Mouse (Mus musculus) left cerebral cortex, postnatal 4 days (tissue): ENCODE results near the gene Focad. TPM values are rescaled to one million over a fixed set of nuclear protein-coding genes. Genes with fewer than 3 reads are reported as not detected.
A peak's percentile ranks its signal among the peaks of the same experiment; 100 is the strongest.

Experiments used
- DNase-seq: peaks from one replicate; pipeline ENCODE4 v3.0.0-alpha.2; 2022
- intact Hi-C: fragments of 180-260 bp; cut with DNase I; formaldehyde crosslinking; loops from one replicate; pipeline ENCODE4 v1.15.1; 2025
- total RNA-seq, 2 experiments: library from RNA; stranded (reverse); gene quantifications; 2 replicates each; pipeline ENCODE4 v1.2.3; 2021

Focad gene
- total RNA-seq, 2 experiments from 2014 or later: 35.6 to 41.1 TPM

- DNase-seq: peak; percentile 25
- intact Hi-C loops: no loop called here
Measured at GRCm38 (mm10) chr4:88155490-88156160, 61.2 kb downstream of the Focad start.

- intact Hi-C loops: no loop called here
Measured at GRCm38 (mm10) chr4:88156961-88157360, 62.5 kb downstream of the Focad start.

GRCm38 (mm10) chr4:88157644-88158043 lies 63.2 kb downstream of the Focad start:
- intact Hi-C loops: no loop called here
- peak; percentile 11 for DNase-seq

More at GRCm38 (mm10) chr4:88156961-88157360, 62.5 kb downstream of the Focad start:
- no peak for DNase-seq

GRCm38 (mm10) chr4:88159256-88159655 lies 64.8 kb downstream of the Focad start:
- intact Hi-C loops: no loop called here
- DNase-seq: no peak

GRCm38 (mm10) chr4:88159700-88160099 lies 65.3 kb downstream of the Focad start:
- DNase-seq: no peak

GRCm38 (mm10) chr4:88163511-88164247 lies 69.2 kb downstream of the Focad start:
- intact Hi-C loops: no loop called here
- DNase-seq: no peak

More at GRCm38 (mm10) chr4:88159700-88160099, 65.3 kb downstream of the Focad start:
- intact Hi-C loops: no loop called here

- no peak for DNase-seq
- intact Hi-C loops: no loop called here
Measured at GRCm38 (mm10) chr4:88167008-88167862, 72.8 kb downstream of the Focad start.

GRCm38 (mm10) chr4:88175058-88175974 lies 80.9 kb downstream of the Focad start:
- intact Hi-C loops: no loop called here

GRCm38 (mm10) chr4:88179296-88179695 lies 84.9 kb downstream of the Focad start:
- intact Hi-C loops: no loop called here
- DNase-seq: no peak

More at GRCm38 (mm10) chr4:88175058-88175974, 80.9 kb downstream of the Focad start:
- no peak for DNase-seq

- intact Hi-C loops: no loop called here
- DNase-seq: no peak
Measured at GRCm38 (mm10) chr4:88184293-88184692, 89.9 kb downstream of the Focad start.

- intact Hi-C loops: no loop called here
- no peak for DNase-seq
Measured at GRCm38 (mm10) chr4:88185872-88186426, 91.5 kb downstream of the Focad start.

GRCm38 (mm10) chr4:88187649-88188048 lies 93.2 kb downstream of the Focad start:
- no peak for DNase-seq
- intact Hi-C loops: no loop called here

- intact Hi-C loops: no loop called here
- no peak for DNase-seq
Measured at GRCm38 (mm10) chr4:88189495-88189894, 95.1 kb downstream of the Focad start.

GRCm38 (mm10) chr4:88194256-88194655 lies 99.8 kb downstream of the Focad start:
- intact Hi-C loops: no loop called here
- DNase-seq: peak; percentile 45

GRCm38 (mm10) chr4:88195898-88196495 lies 101.6 kb downstream of the Focad start:
- peak; percentile 63 for DNase-seq
- intact Hi-C loops: no loop called here

GRCm38 (mm10) chr4:88196500-88196912 lies 102.1 kb downstream of the Focad start:
- DNase-seq: peak; percentile 46
- intact Hi-C loops: no loop called here

- intact Hi-C loops: no loop called here
Measured at GRCm38 (mm10) chr4:88197244-88197643, 102.8 kb downstream of the Focad start.

GRCm38 (mm10) chr4:88199186-88199585 lies 104.8 kb downstream of the Focad start:
- intact Hi-C loops: no loop called here
- DNase-seq: no peak

More at GRCm38 (mm10) chr4:88197244-88197643, 102.8 kb downstream of the Focad start:
- no peak for DNase-seq

GRCm38 (mm10) chr4:88201047-88201446 lies 106.6 kb downstream of the Focad start:
- intact Hi-C loops: no loop called here
- no peak for DNase-seq
